Mouse (Mus musculus): ENCODE results near the gene Ropn1. TPM values are rescaled to one million over a fixed set of nuclear protein-coding genes. Genes with fewer than 3 reads are reported as not detected.

Ropn1 gene
- polyA plus RNA-seq, 1 experiment from 2014 or later: not detected

Other genes with a start within 250 kb of the Ropn1 start
- gene Kalrn, start 76.4 kb upstream of the Ropn1 start, polyA plus RNA-seq (2014; fragmentation: Nextera tagmentation; extraction: Ambion mirVana): 20.1 and 20.9 TPM in 2 replicates
- gene Ccdc14, start 40.7 kb downstream of the Ropn1 start, polyA plus RNA-seq (2014; fragmentation: Nextera tagmentation; extraction: Ambion mirVana): 8.3 and 9.2 TPM in 2 replicates
- 302 and 334 TPM in 2 replicates for gene Mylk, start 95.3 kb downstream of the Ropn1 start, polyA plus RNA-seq (2014; fragmentation: Nextera tagmentation; extraction: Ambion mirVana)